Mouse (Mus musculus) frontal cortex, postnatal 14 days (tissue): Measurements from ENCODE around the gene Nkx3-2.

Source experiments
- DNase-seq, 2 experiments: peaks; one replicate each; pipeline ENCODE4 v3.0.0; 2022; ENCODE audit warnings: low spot score in 2 of 2

Gene Nkx3-2

DNA sequence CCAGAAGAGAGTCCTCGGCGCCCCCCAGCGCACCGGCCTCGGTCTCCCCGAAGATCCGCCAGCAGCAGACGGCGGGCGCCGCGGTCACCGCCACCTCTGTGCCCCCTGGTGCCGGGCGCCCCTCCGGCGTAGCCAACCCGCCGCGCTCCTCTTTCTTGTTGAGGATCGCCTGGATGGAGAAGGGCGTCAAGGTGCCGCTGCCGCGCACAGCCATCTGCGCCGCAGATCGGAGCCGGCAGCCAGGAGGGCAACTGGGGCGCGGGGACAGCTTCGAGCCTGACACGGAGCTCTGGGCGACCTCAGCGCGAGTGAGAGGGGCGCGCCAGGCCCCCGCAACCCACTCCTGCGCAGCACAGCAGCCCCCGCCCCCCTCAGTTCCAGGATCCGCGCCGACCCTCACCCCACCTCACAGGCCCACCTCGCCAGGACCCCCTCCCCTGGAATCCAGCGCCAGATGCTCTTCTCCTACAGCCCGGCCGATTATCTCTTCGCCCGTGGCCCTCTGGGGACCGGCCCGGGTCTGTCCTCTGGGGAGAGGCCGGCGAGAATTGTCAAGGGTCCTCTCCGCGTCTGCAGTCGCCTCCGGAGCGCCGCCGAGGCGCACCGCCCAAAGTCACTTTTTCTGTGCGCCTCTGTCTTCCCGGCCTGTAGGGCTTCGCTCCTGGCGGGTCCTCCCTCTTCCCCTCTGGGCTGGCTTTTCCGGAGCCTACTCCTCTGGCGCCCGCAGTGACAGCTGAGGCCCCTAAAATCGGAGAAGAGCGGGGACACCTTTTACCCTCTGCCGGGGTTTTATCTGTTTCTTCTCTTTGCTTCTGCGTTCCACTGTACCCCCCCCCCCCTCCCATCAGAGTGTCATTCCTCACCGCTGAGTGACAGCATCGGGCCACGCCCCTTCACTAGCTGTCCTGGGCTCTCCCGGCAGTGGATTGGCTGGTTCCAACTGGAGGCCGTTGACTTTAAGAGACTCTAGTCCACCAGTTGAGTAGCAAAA, at the start of gene Nkx3-2:
Gene Nkx3-2, minus strand, starts transcription at position 771 of the 991 bp plus-strand sequence.
- DNase-seq, result no peak

DNA sequence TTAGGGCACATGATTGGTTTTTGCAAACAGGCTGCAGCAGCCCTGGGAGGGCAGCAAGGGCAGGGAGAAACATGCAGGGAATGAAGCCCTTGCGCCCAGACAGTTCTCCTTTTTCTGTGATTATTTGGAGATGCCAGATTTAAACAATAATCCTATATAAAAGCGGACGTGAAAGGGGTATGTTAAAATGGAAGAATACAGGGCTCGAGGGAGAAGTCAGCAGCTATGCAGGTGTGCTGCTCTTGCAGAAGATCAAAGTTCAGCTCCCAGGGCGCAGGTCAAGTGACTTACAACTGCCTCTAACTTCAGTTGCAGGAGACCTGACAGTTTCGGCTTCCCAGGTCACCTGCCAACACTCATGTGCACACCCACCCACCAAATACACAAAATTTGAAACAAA, 48.2 kb upstream of the Nkx3-2 start:
- no peak for DNase-seq

DNA sequence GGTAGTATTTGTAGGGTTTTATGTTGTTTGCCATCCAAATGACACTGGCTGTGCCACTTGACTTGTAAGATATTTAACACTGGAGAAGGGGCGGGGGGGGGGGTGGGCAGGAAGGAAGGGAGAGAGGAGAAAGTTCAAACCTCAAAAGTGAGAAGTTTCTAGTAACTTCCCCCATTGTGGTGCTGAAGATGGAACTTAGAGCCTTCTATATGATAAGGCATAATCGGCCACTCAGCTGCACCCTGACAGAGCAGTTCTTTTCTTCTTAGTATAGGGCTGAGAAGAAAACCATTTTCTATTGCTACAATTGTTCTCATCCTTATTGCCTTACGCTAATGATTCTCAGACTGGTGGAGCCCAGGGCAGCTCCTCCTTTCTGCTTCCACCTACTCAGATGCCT, 47.0 kb upstream of the Nkx3-2 start:
- no peak for DNase-seq

DNA sequence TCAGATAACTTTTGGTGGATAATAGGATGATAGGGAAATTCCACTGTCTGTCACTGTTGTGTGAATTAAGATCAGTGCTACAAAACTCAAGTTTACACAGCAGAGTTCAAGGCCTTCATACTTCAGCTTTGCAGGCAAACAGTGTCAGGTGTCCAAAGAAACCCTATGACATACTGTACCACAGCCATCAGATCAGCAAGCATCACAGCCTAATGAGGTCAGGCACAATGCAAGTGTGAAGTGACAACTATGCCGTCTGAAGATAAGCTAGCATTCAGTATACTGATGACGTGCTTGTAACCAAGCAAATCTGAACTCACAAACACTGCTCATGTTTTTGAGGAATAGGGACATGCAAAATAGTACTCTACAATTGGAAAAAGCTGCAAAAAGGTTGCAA, 43.1 kb upstream of the Nkx3-2 start:
- DNase-seq, result no peak

GRCm38 (mm10) chr5:41806176-41806575, 41.9 kb upstream of the Nkx3-2 start:
- DNase-seq, result no peak

GRCm38 (mm10) chr5:41805085-41805484, 40.8 kb upstream of the Nkx3-2 start:
- no peak for DNase-seq

- no peak for DNase-seq
Measured at GRCm38 (mm10) chr5:41804643-41805042, 40.3 kb upstream of the Nkx3-2 start.

- no peak for DNase-seq
Measured at GRCm38 (mm10) chr5:41801622-41802021, 37.3 kb upstream of the Nkx3-2 start.

DNA sequence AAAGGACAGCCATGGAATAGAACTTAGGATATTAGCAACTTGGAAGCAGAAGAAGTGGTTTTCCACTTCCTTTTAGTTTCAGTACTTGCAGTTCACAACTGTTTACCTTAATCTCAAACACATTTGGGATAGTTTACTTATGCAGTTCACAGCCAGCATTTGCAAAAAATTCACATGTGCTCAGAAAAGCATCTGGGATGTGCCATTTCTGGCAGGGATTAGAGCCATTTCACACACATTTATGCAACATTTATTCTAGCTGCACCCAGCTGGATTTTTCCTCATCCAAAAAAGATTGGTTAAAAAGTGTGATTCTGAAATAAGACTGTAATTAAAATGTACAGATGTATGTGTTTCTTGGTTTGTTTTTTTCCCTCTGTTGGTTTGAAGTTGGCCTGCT, 30.1 kb upstream of the Nkx3-2 start:
- DNase-seq, result no peak

DNA sequence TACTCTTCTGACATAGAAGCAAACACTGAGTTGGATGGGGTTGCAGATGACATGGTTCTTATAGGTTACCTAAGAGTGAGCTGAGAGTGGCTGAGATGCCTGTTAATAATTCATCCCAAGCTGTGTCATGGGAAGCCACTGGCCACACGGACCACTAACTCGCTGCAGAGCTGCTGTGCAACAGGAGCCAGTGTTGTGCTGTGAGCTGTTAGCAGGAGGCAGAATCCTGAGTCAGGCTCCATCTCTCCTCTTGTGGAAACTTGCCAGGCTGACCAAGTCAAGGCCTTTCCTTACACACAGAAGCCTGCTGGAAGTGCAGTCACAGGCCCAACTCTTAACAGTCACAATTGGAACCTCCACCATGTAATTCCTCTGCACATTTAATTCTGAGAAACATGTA, 26.2 kb upstream of the Nkx3-2 start:
- no peak for DNase-seq

GRCm38 (mm10) chr5:41788877-41789276, 24.6 kb upstream of the Nkx3-2 start:
- no peak for DNase-seq

GRCm38 (mm10) chr5:41781890-41782289, 17.6 kb upstream of the Nkx3-2 start:
- no peak for DNase-seq

DNA sequence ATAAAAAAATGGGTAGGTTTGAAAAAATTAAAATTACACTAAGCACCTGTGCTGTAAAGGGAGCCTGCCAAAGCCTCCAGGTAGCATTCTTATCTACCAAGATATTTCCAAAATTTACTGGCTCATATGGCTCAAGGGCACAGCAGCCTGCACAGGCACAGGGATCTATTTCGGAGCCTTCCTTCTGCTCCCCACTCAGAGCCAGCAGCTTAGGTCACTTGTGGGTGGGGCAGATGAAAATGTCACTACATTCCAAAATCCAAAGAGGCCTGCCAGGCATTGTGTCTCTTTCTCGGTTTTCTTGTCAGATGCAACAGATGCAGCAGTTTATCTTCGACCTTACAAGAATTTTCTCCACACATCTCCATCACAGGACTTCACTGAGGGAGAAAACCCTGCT, 15.7 kb upstream of the Nkx3-2 start:
- DNase-seq, result no peak

DNA sequence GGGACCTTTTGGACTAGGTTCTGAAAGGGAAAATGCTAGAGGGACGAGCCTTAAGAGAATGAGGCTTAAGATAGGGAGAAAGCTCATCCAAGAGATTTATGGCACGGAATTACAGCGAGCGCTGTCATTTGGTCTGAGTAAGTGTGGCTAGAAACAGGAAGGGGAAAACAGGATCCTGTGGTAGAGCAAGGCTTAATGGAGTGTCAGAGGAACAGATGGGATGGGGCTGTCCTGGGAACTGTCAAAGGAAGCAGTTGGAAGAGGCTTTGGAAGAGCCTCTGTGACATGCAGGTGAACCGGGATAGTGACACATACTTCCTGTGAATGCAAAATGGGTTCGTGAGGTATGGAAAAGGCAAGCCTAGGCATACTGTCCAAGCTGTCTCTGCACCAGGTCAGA, 11.4 kb upstream of the Nkx3-2 start:
- DNase-seq, result no peak

DNA sequence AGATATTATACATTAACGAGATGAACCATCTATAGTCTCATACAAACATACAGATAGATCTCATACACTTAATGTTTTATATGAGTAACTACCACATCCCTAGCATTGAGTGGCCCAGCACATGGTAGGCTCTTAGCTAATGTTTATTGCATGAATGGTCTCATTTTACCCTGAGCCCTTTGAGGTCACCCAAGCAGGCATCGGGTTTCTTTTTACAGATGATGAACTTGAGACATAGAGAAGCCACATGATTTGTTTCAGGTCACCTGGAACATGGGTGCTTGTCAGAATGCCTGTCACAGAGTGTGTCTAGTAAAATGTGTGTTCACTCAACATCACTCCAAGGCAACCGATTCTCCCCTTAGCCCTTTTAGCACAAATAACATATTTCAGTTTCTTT, 11.0 kb upstream of the Nkx3-2 start:
- DNase-seq, result no peak

DNA sequence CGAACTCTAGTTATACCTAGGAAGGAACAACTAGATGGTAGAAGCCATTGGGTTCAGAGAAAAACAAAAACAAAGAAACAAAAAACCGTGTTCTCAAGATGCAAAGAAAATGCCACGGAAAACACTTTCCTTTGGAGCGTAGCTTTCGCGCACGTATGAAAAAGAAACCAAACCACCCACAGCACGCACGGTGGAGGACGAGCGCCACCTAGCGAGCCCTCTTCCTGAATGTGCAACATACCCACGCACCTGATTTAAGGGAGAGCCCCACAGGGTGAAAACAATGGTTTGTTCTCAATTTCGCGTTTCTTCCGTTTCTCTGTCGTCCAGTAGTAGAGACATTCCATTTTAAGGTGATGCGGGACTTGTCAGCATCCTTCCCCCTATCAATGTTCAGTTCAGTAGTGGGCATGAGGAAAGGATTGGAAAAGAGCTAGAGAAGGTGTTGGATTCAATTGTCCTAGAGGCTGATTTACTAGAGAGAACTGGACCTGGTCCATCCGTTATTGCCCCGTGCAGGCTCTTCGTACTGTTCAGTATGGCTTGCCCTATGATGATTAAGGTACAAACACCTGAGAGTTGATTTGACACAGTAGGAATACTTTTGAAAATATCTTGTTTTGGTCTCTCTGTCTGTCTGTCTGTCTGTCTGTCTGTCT, 4.2 kb upstream of the Nkx3-2 start:
- peak; percentile 64 to 81 for DNase-seq

DNA sequence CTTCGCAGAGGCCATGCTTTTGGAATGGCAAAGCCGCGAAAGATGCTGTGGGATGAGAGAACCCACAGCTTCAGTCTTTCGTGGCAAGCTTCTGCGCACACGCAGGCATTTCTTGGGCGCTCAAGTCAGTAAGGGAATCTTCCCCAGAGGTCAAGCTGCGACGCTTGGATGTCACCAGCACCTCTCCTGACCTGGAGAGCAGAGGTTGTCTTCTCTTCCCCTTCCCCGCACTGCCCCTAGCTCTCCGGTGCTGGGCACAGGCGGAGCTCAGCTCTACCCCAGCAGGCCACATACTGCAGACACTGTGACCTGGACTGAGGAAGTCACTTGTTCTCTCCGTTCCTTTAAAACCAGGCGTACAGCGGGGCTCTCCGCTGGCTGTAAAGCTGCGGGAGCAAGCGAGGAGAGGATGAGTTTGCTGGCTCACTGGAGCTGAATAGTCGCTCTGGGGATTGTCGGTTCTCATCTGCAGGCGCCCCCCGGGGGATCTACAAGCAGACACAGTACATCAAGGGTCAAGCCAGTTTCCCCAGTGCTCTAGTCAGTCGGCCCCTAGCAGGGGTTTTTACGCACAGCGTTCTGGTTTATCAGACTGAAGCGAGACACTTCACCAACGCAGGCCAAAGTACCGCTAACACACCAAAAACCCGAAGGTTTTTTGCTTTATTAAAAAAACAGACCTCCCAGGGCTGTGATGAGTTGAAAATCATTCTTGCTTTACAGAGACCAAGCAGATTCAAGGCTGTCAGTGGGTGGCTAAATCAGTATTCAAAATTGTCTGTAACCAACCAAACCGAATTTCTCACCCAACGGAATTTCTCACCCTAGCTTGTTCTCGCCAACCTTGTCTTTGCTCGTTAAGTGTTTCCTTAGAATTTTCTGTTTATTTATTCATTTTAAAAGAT, 3.2 kb upstream of the Nkx3-2 start:
- no peak for DNase-seq

- no peak for DNase-seq
Measured at GRCm38 (mm10) chr5:41766406-41767010, 2.2 kb upstream of the Nkx3-2 start.

- no peak for DNase-seq
Measured at GRCm38 (mm10) chr5:41765626-41766405, 1.5 kb upstream of the Nkx3-2 start.

GRCm38 (mm10) chr5:41762947-41763730, 1.2 kb downstream of the Nkx3-2 start:
- DNase-seq, result no peak
